Mouse (Mus musculus) stomach, postnatal 0 days (tissue): ENCODE measurements at regions not wholly inside any gene's neighbourhood (a gene's known extent, or its start where the extent isn't known, plus 50 kb on each side); places are given as distances from the start of the nearest gene placed in this dataset.

ENCODE experiments used
- CTCF ChIP-seq: IDR thresholded peaks from 2 replicates; pipeline ENCODE4 v1.5.1; 2016; ENCODE audit warnings: antibody characterized with exemption, low read depth, mild to moderate bottlenecking, moderate library complexity
- EP300 ChIP-seq: optimal IDR thresholded peaks from 2 replicates; pipeline ENCODE3; 2016; ENCODE audit warnings: antibody characterized with exemption

GRCm38 (mm10) chr5:17176771-17177170, 196.2 kb upstream of the Speer4f2 start:
- TF ChIP-seq CTCF (no peak), EP300 (no peak)
